In genomic region chr2:27999996-28000583, GRCm38 (mm10) we compare ENCODE assay signal across 15 mouse cellular contexts.
DNase-seq lines count a peak whose midpoint lies in the region; ATAC-seq and TF ChIP-seq lines count a peak whose summit lies in the region.
"Had no signal": no experiment of that assay in that cellular context is flagged by ENCODE, and none has a peak within 500 bp of the region (broad histone marks: within the 10 kb centered on the region; RNA-seq: fewer than 3 reads in every experiment).

No protein-coding gene starts in this region.

- no peak overlapping the region for H3K4me3 ChIP-seq in hindbrain, embryonic 15.5 days
- H3K4me3 ChIP-seq in hindbrain, embryonic 12.5 days, result no peak overlapping the region
- peak overlapping the region; percentile 11; the same call in 1 of the 2 replicates for H3K4me3 ChIP-seq in liver, postnatal 0 days (ENCODE audit: low read depth, low read length)
- H3K4me3 ChIP-seq: embryonic facial prominence, embryonic 13.5 days; heart, embryonic 15.5 days had no signal

- 88% methylated on average over 9 of the region's 9 CpGs for WGBS in hindbrain, embryonic 15.5 days
- 90% methylated on average over 9 of the region's 9 CpGs for WGBS in hindbrain, embryonic 12.5 days
- 40% methylated on average over 9 of the region's 9 CpGs for WGBS in liver, postnatal 0 days (ENCODE audit: insufficient replicate concordance)

- H3K36me3 ChIP-seq in hindbrain, embryonic 15.5 days, result no peaks in the 10 kb centered on the region
- no peaks in the 10 kb centered on the region; the same call in 1 of the 2 replicates for H3K36me3 ChIP-seq in hindbrain, embryonic 12.5 days
- no peaks in the 10 kb centered on the region for H3K36me3 ChIP-seq in liver, postnatal 0 days (replicated peaks; ENCODE audit: insufficient read depth, low read length)

- no peak for TF ChIP-seq CTCF in liver, postnatal 0 days (IDR thresholded peaks at IDR 0.05; ENCODE audit: low read depth)

- no peak overlapping the region for H3K4me2 ChIP-seq in hindbrain, embryonic 15.5 days
- no peak overlapping the region for H3K4me2 ChIP-seq in hindbrain, embryonic 12.5 days (replicated peaks)
- H3K4me2 ChIP-seq in liver, postnatal 0 days (ENCODE audit: low read depth, low read length), result peak overlapping the region; percentile 49
- H3K4me2 ChIP-seq: embryonic facial prominence, embryonic 13.5 days; heart, embryonic 15.5 days had no signal

- peak; percentile 45 for DNase-seq in c-Kit-positive CD71-positive TER-119-negative erythroid progenitor cells, embryonic 14.5 days (ENCODE audit: low read depth)
- peak; percentile 34 for DNase-seq in liver, postnatal 0 days
- DNase-seq in Muller cell, postnatal 12 days (ENCODE audit: inconsistent ontology term), result no peak
- no peak for DNase-seq in thymus, postnatal 25 days
- DNase-seq: cerebellum, adult 11 months; gastrocnemius, postnatal 14 days; retina, postnatal 1 day; thymus, adult 2 months had no signal

- no peak overlapping the region for H3K9ac ChIP-seq in hindbrain, embryonic 15.5 days
- H3K9ac ChIP-seq in hindbrain, embryonic 12.5 days, result no peak overlapping the region
- peak overlapping the region; percentile 38; the same call in 1 of the 2 replicates for H3K9ac ChIP-seq in liver, postnatal 0 days (replicated peaks)
- H3K9ac ChIP-seq: embryonic facial prominence, embryonic 13.5 days; heart, embryonic 15.5 days had no signal

- H3K4me1 ChIP-seq in hindbrain, embryonic 15.5 days (replicated peaks), result peaks cover 31% of the 10 kb centered on the region; the same call in 1 of the 2 replicates
- 0 out of 2 replicates have a peak, but pooled peaks cover 4% of the 10 kb centered on the region for H3K4me1 ChIP-seq in hindbrain, embryonic 12.5 days
- peaks cover 26% of the 10 kb centered on the region for H3K4me1 ChIP-seq in liver, postnatal 0 days (ENCODE audit: insufficient read depth)
- H3K4me1 ChIP-seq: embryonic facial prominence, embryonic 13.5 days had no signal

- ATAC-seq in hindbrain, embryonic 15.5 days (ENCODE audit: low FRiP score, low read depth), result no peak
- ATAC-seq in hindbrain, embryonic 12.5 days (ENCODE audit: low FRiP score), result no peak
- peak; percentile 48 for ATAC-seq in granulocyte monocyte progenitor cell, adult 5-6 weeks (replicated peaks; ENCODE audit: poor library complexity, severe bottlenecking)
- peak; percentile 79 for ATAC-seq in liver, postnatal 0 days
- ATAC-seq: intestine, embryonic 16.5 days had no signal

- H3K9me3 ChIP-seq in hindbrain, embryonic 15.5 days, result no peaks in the 10 kb centered on the region
- no peaks in the 10 kb centered on the region for H3K9me3 ChIP-seq in hindbrain, embryonic 12.5 days (replicated peaks)
- no peaks in the 10 kb centered on the region for H3K9me3 ChIP-seq in liver, postnatal 0 days (ENCODE audit: low read length)
- H3K9me3 ChIP-seq: embryonic facial prominence, embryonic 13.5 days; heart, embryonic 15.5 days had no signal

- TF ChIP-seq EP300 in liver, postnatal 0 days (IDR thresholded peaks at IDR 0.05; ENCODE audit: low read depth), result peak; percentile 93

- 0 out of 2 replicates have a peak overlapping the region, but pooled peaks have one; percentile 8 for H3K27ac ChIP-seq in hindbrain, embryonic 15.5 days (replicated peaks)
- H3K27ac ChIP-seq in hindbrain, embryonic 12.5 days, result no peak overlapping the region
- H3K27ac ChIP-seq in liver, postnatal 0 days (ENCODE audit: low read depth), result peak overlapping the region; percentile 65
- H3K27ac ChIP-seq: embryonic facial prominence, embryonic 13.5 days; heart, embryonic 15.5 days; kidney, postnatal 0 days had no signal

- H3K27me3 ChIP-seq in hindbrain, embryonic 15.5 days, result no peaks in the 10 kb centered on the region
- H3K27me3 ChIP-seq in hindbrain, embryonic 12.5 days, result no peaks in the 10 kb centered on the region
- no peaks in the 10 kb centered on the region for H3K27me3 ChIP-seq in liver, postnatal 0 days (ENCODE audit: insufficient read depth, low read length)
- H3K27me3 ChIP-seq: embryonic facial prominence, embryonic 13.5 days; heart, embryonic 15.5 days had no signal

Comparison
In these comparisons a context has a peak if more than half of its experiments do, and no peak if none do; other contexts are left out.
1. ATAC-seq: peak in granulocyte monocyte progenitor cell, adult 5-6 weeks (single experiment) and liver, postnatal 0 days (single experiment); none in hindbrain, embryonic 15.5 days (single experiment) and hindbrain, embryonic 12.5 days (single experiment).
2. DNase-seq: peak in c-Kit-positive CD71-positive TER-119-negative erythroid progenitor cells, embryonic 14.5 days (single experiment) and liver, postnatal 0 days (single experiment); none in Muller cell, postnatal 12 days (single experiment) and thymus, postnatal 25 days (single experiment).